Mouse (Mus musculus) ES-E14 (cell line): ENCODE measurements around the gene Gm13697. TPM values are rescaled to one million over a fixed set of nuclear protein-coding genes. Genes with fewer than 3 reads are reported as not detected.

Experiments
- DNase-seq: peaks from one replicate; pipeline ENCODE4 v3.0.0-alpha.2; 2013; ENCODE audit warnings: low read depth, low spot score
- H3K27ac ChIP-seq: 2 replicates; pipeline ENCODE4 v1.5.1; 2012; ENCODE audit warnings: low read depth, mild to moderate bottlenecking, low read length, moderate library complexity, mixed read lengths; ENCODE audit not compliant: poor library complexity, insufficient read depth, severe bottlenecking
- H3K36me3 ChIP-seq: 2 replicates; pipeline ENCODE4 v1.6.1; 2012; ENCODE audit warnings: mild to moderate bottlenecking, low read length, moderate library complexity, mixed read lengths; ENCODE audit not compliant: control insufficient read depth, poor library complexity, insufficient read depth, severe bottlenecking
- H3K4me1 ChIP-seq, 2 experiments: fragments of 150-350 bp in 1 of 2; sonication (generic) in 1 of 2; 2 replicates each; pipeline ENCODE4 v1.6.1; 2012; ENCODE audit warnings: low read length in 2 of 2, mild to moderate bottlenecking in 1 of 2, mixed read lengths in 1 of 2; ENCODE audit not compliant: control insufficient read depth in 2 of 2, insufficient read depth in 2 of 2, poor library complexity in 1 of 2
- H3K4me3 ChIP-seq, 2 experiments: fragments of 150-350 bp in 1 of 2; sonication (generic) in 1 of 2; 2 replicates each; pipeline ENCODE4 v1.5.1; 2012; ENCODE audit warnings: low read length in 2 of 2, low read depth in 1 of 2, mild to moderate bottlenecking in 1 of 2, mixed read lengths in 1 of 2; ENCODE audit not compliant: insufficient read depth in 1 of 2, poor library complexity in 1 of 2, severe bottlenecking in 1 of 2
- H3K9ac ChIP-seq: 2 replicates; pipeline ENCODE4 v1.6.1; 2012; ENCODE audit warnings: low read depth, mild to moderate bottlenecking, low read length, mixed read lengths; ENCODE audit not compliant: poor library complexity, insufficient read depth, severe bottlenecking
- H3K9me3 ChIP-seq: fragments of 150-350 bp; sonication (generic); 2 replicates; pipeline ENCODE4 v1.6.1; 2012; ENCODE audit warnings: low read depth, mild to moderate bottlenecking, low read length; ENCODE audit not compliant: control insufficient read depth, insufficient read depth
- CHD2 ChIP-seq: IDR thresholded peaks from 2 replicates; pipeline ENCODE4 v1.6.1; 2014; ENCODE audit warnings: mild to moderate bottlenecking, low read depth, low read length, inconsistent platforms
- HCFC1 ChIP-seq: IDR thresholded peaks from 2 replicates; pipeline ENCODE4 v1.6.1; 2012; ENCODE audit warnings: low read length, inconsistent platforms, borderline replicate concordance; ENCODE audit not compliant: insufficient read depth
- MAFK ChIP-seq: IDR thresholded peaks from 2 replicates; pipeline ENCODE4 v1.6.1; 2014; ENCODE audit warnings: mild to moderate bottlenecking, low read depth, low read length, inconsistent platforms; ENCODE audit not compliant: insufficient read depth
- ZC3H11A ChIP-seq: IDR thresholded peaks from 2 replicates; pipeline ENCODE4 v1.6.1; 2012; ENCODE audit warnings: low read depth, mild to moderate bottlenecking, inconsistent platforms, low read length, borderline replicate concordance
- ZNF384 ChIP-seq: IDR thresholded peaks from 2 replicates; pipeline ENCODE4 v1.6.1; 2012; ENCODE audit warnings: low read depth, low read length, inconsistent platforms
- in situ Hi-C, 2 experiments: fragments of 600-800 bp; cut with MboI; formaldehyde crosslinking; loops; one replicate each; pipeline ENCODE4 v1.15.1; 2025; ENCODE audit warnings: low sequenced_read_pairs in 2 of 2, inconsistent platforms in 1 of 2; ENCODE audit not compliant: unreplicated experiment in 2 of 2
- total RNA-seq: library from RNA; depleted of rRNA; stranded (reverse); fragments of 300-350 nt; gene quantifications from 2 replicates; pipeline ENCODE4 v1.2.3, GENCODE M21; 2012

Gene Gm13697
- total RNA-seq, 1 experiment: 3.7 TPM

GRCm38 (mm10) chr2:84021930-84022329, 37.4 kb downstream of the Gm13697 start:
- H3K27ac ChIP-seq: no peak overlapping the region
- H3K4me1 ChIP-seq: no peaks in the 10 kb centered on the region
- no peak overlapping the region for H3K4me3 ChIP-seq
- no peak overlapping the region for H3K9ac ChIP-seq
- TF ChIP-seq MAFK (no peak), CHD2 (no peak), ZC3H11A (no peak), ZNF384 (no peak), HCFC1 (no peak)
- no peak for DNase-seq
- H3K9me3 ChIP-seq: no peaks in the 10 kb centered on the region
- in situ Hi-C loops: no loop called here
- no peaks in the 10 kb centered on the region for H3K36me3 ChIP-seq

- in situ Hi-C loops: no loop called here
- Histone ChIP-seq H3K36me3 (no peaks in the 10 kb centered on the region), H3K4me3 (no peak overlapping the region), H3K4me1 (no peaks in the 10 kb centered on the region), H3K9me3 (no peaks in the 10 kb centered on the region), H3K27ac (no peak overlapping the region), H3K9ac (no peak overlapping the region)
- DNase-seq: no peak
- TF ChIP-seq HCFC1: no peak
- no peak for TF ChIP-seq ZC3H11A
- no peak for TF ChIP-seq ZNF384
- no peak for TF ChIP-seq MAFK
- no peak for TF ChIP-seq CHD2
These were observed 38.4 kb downstream of the Gm13697 start for GRCm38 (mm10) chr2:84022905-84023304.

- no peaks in the 10 kb centered on the region for H3K4me1 ChIP-seq
- no peak overlapping the region for H3K9ac ChIP-seq
- no peak overlapping the region for H3K27ac ChIP-seq
- no peaks in the 10 kb centered on the region for H3K9me3 ChIP-seq
- no peaks in the 10 kb centered on the region for H3K36me3 ChIP-seq
- TF ChIP-seq ZNF384 (no peak), HCFC1 (no peak), MAFK (no peak), ZC3H11A (no peak), CHD2 (no peak)
- DNase-seq: no peak
- no peak overlapping the region for H3K4me3 ChIP-seq
- in situ Hi-C loops: no loop called here
These were observed 38.8 kb downstream of the Gm13697 start for GRCm38 (mm10) chr2:84023319-84023718.

- no peak for TF ChIP-seq HCFC1
- TF ChIP-seq MAFK: no peak
- no peak for TF ChIP-seq ZNF384
- no peak for TF ChIP-seq ZC3H11A
- no peak for TF ChIP-seq CHD2
- in situ Hi-C loops: no loop called here
- no peak for DNase-seq
- H3K27ac ChIP-seq: no peak overlapping the region
- H3K9me3 ChIP-seq: no peaks in the 10 kb centered on the region
- H3K4me3 ChIP-seq: no peak overlapping the region
- H3K36me3 ChIP-seq: no peaks in the 10 kb centered on the region
- H3K4me1 ChIP-seq: no peaks in the 10 kb centered on the region
- H3K9ac ChIP-seq: no peak overlapping the region
These were observed 40.7 kb downstream of the Gm13697 start for GRCm38 (mm10) chr2:84025217-84025616.

- in situ Hi-C loops: no loop called here
- Histone ChIP-seq H3K4me1 (no peaks in the 10 kb centered on the region), H3K9ac (no peak overlapping the region), H3K9me3 (no peaks in the 10 kb centered on the region), H3K4me3 (no peak overlapping the region), H3K36me3 (no peaks in the 10 kb centered on the region), H3K27ac (no peak overlapping the region)
- DNase-seq: no peak
- TF ChIP-seq HCFC1: no peak
- no peak for TF ChIP-seq CHD2
- TF ChIP-seq ZNF384: no peak
- no peak for TF ChIP-seq MAFK
- TF ChIP-seq ZC3H11A: no peak
These were observed 48.0 kb downstream of the Gm13697 start for GRCm38 (mm10) chr2:84032505-84032904.
